Mouse (Mus musculus) embryonic facial prominence, embryonic 10.5 days (tissue): ENCODE results near the gene Gmpr2. TPM values are rescaled to one million over a fixed set of nuclear protein-coding genes. Genes with fewer than 3 reads are reported as not detected.
A peak's percentile ranks its signal among the peaks of the same experiment; 100 is the strongest.

Experiments
- DNase-seq: peaks from one replicate; pipeline ENCODE4 v3.0.0-alpha.2; 2017; ENCODE audit warnings: low spot score
- H3K27ac ChIP-seq: fragments of 300-500 bp; sonication (generic); replicated peaks from 2 replicates; pipeline ENCODE4 v1.5.1; 2016; ENCODE audit warnings: mild to moderate bottlenecking
- H3K27me3 ChIP-seq: fragments of 300-500 bp; sonication (generic); replicated peaks from 2 replicates; pipeline ENCODE4 v1.6.1; 2016; ENCODE audit warnings: low read depth, mild to moderate bottlenecking; ENCODE audit not compliant: poor library complexity, severe bottlenecking
- H3K36me3 ChIP-seq: fragments of 300-500 bp; sonication (generic); replicated peaks from 2 replicates; pipeline ENCODE4 v1.6.1; 2016; ENCODE audit warnings: mild to moderate bottlenecking, moderate library complexity
- H3K4me1 ChIP-seq: fragments of 300-500 bp; sonication (generic); 2 replicates; pipeline ENCODE4 v1.6.1; 2016
- H3K4me3 ChIP-seq: fragments of 300-500 bp; sonication (generic); 2 replicates; pipeline ENCODE4 v1.5.1; 2016; ENCODE audit warnings: mild to moderate bottlenecking, moderate library complexity
- H3K9me3 ChIP-seq: fragments of 300-500 bp; sonication (generic); 2 replicates; pipeline ENCODE4 v1.6.1; 2016; ENCODE audit warnings: mild to moderate bottlenecking
- WGBS: fragments of 180-500 bp; shearing (Covaris S2); methylation state at CpG from one replicate; pipeline ENCODE4 v1.1.7; 2016; 5-methylcytosine and 5-hydroxymethylcytosine counted together
- polyA plus RNA-seq: library from polyadenylated mRNA; unstranded; fragments of >200 nt; fragmentation: Nextera tagmentation; extraction: Ambion mirVana; gene quantifications from 2 replicates; pipeline ENCODE4 v1.2.1, GENCODE M21; 2016

The Gmpr2 gene
- polyA plus RNA-seq, 1 experiment from 2014 or later = 60.7 TPM

- Histone ChIP-seq H3K4me3 (no peak within 1 kb of the TSS), H3K9me3 (no peaks in the 10 kb centered on the region), H3K4me1 (peaks cover 8% of the 10 kb centered on the region), H3K27me3 (no peaks in the 10 kb centered on the region), H3K36me3 (peaks cover 33% of the 10 kb centered on the region), H3K27ac (no peak within 1 kb of the TSS)
- DNase-seq = no peak
- WGBS = 93% methylated on average over 2 of the region's 2 CpGs
Observed at GRCm38 (mm10) chr14:55649884-55650283, 21.9 kb upstream of the Gmpr2 start, which contains the start of gene Tssk4. TSS of gene Tssk4 (plus strand) at chr14:55650184.

- WGBS = 87% methylated on average over 7 of the region's 7 CpGs
- H3K36me3 ChIP-seq = peaks cover 18% of the 10 kb centered on the region
- DNase-seq = no peak
- no peaks in the 10 kb centered on the region for H3K9me3 ChIP-seq
- H3K27ac ChIP-seq = no peak overlapping the region
- H3K27me3 ChIP-seq = no peaks in the 10 kb centered on the region
- no peak overlapping the region for H3K4me3 ChIP-seq
- peaks cover 3% of the 10 kb centered on the region; the same call in 1 of the 2 replicates for H3K4me1 ChIP-seq
Observed at GRCm38 (mm10) chr14:55651528-55651927, 20.2 kb upstream of the Gmpr2 start.

- Histone ChIP-seq H3K4me1 (peaks cover 15% of the 10 kb centered on the region), H3K27ac (no peak overlapping the region), H3K36me3 (peaks cover 33% of the 10 kb centered on the region), H3K4me3 (no peak overlapping the region), H3K27me3 (no peaks in the 10 kb centered on the region), H3K9me3 (no peaks in the 10 kb centered on the region)
- DNase-seq = no peak
- WGBS = 90% methylated on average over 3 of the region's 3 CpGs
Observed at GRCm38 (mm10) chr14:55656935-55657334, 14.8 kb upstream of the Gmpr2 start.

GRCm38 (mm10) chr14:55658011-55658410 lies 13.7 kb upstream of the Gmpr2 start:
- H3K36me3 ChIP-seq = peaks cover 44% of the 10 kb centered on the region
- no peaks in the 10 kb centered on the region for H3K9me3 ChIP-seq
- no peaks in the 10 kb centered on the region for H3K27me3 ChIP-seq
- 93% methylated on average over 5 of the region's 5 CpGs for WGBS
- H3K4me1 ChIP-seq = peaks cover 12% of the 10 kb centered on the region
- H3K27ac ChIP-seq = no peak overlapping the region
- no peak for DNase-seq
- H3K4me3 ChIP-seq = no peak overlapping the region

GRCm38 (mm10) chr14:55659960-55660573 lies 11.7 kb upstream of the Gmpr2 start, which contains the start of gene Mdp1:
TSS of gene Mdp1 (minus strand) at chr14:55660508.
- peak; percentile 85 for DNase-seq
- under 1% methylated on average over 39 of the region's 39 CpGs for WGBS
- Histone ChIP-seq H3K4me3 (peak within 1 kb of the TSS; percentile 83), H3K36me3 (peaks cover 57% of the 10 kb centered on the region), H3K4me1 (peaks cover 12% of the 10 kb centered on the region), H3K27me3 (no peaks in the 10 kb centered on the region), H3K9me3 (no peaks in the 10 kb centered on the region), H3K27ac (peak within 1 kb of the TSS; percentile 83)

GRCm38 (mm10) chr14:55660636-55661035 lies 11.1 kb upstream of the Gmpr2 start:
- H3K4me1 ChIP-seq = peaks cover 12% of the 10 kb centered on the region
- H3K36me3 ChIP-seq = peaks cover 59% of the 10 kb centered on the region
- no peaks in the 10 kb centered on the region for H3K27me3 ChIP-seq
- peak overlapping the region; percentile 83 for H3K4me3 ChIP-seq
- no peaks in the 10 kb centered on the region for H3K9me3 ChIP-seq
- 45% methylated on average over 2 of the region's 2 CpGs for WGBS
- H3K27ac ChIP-seq = peak overlapping the region; percentile 83; the same call in 1 of the 2 replicates
- no peak for DNase-seq

- WGBS = under 1% methylated on average over 12 of the region's 12 CpGs
- Histone ChIP-seq H3K4me1 (peaks cover 20% of the 10 kb centered on the region), H3K36me3 (peaks cover 41% of the 10 kb centered on the region), H3K27me3 (no peaks in the 10 kb centered on the region), H3K27ac (peak overlapping the region; percentile 97), H3K4me3 (peak overlapping the region; percentile 92), H3K9me3 (no peaks in the 10 kb centered on the region)
- no peak for DNase-seq
Observed at GRCm38 (mm10) chr14:55671486-55671832, 282 bp upstream of the Gmpr2 start.

- DNase-seq = no peak
- Histone ChIP-seq H3K36me3 (peaks cover 47% of the 10 kb centered on the region), H3K4me1 (peaks cover 20% of the 10 kb centered on the region), H3K4me3 (peak overlapping the region; percentile 92), H3K27ac (peak overlapping the region; percentile 97; the same call in 1 of the 2 replicates), H3K9me3 (no peaks in the 10 kb centered on the region), H3K27me3 (no peaks in the 10 kb centered on the region)
- WGBS = 81% methylated on average over 7 of the region's 7 CpGs
Observed at GRCm38 (mm10) chr14:55672741-55673060, 960 bp downstream of the Gmpr2 start.

- no peak overlapping the region for H3K4me3 ChIP-seq
- H3K27me3 ChIP-seq = no peaks in the 10 kb centered on the region
- DNase-seq = no peak
- H3K36me3 ChIP-seq = peaks cover 61% of the 10 kb centered on the region
- H3K4me1 ChIP-seq = peaks cover 22% of the 10 kb centered on the region
- WGBS = 86% methylated on average over 4 of the region's 4 CpGs
- H3K27ac ChIP-seq = no peak overlapping the region
- no peaks in the 10 kb centered on the region for H3K9me3 ChIP-seq
Observed at GRCm38 (mm10) chr14:55677615-55678014, 5.9 kb downstream of the Gmpr2 start.

- H3K27ac ChIP-seq = peak within 1 kb of the TSS; percentile 92
- under 1% methylated on average over 66 of the region's 66 CpGs for WGBS
Observed at GRCm38 (mm10) chr14:55681160-55682117, 9.7 kb downstream of the Gmpr2 start, which contains the start of gene Tinf2. TSS of gene Tinf2 (minus strand) at chr14:55681820.

GRCm38 (mm10) chr14:55682118-55682493 lies 10.4 kb downstream of the Gmpr2 start:
- Histone ChIP-seq H3K36me3 (peaks cover 35% of the 10 kb centered on the region), H3K27me3 (no peaks in the 10 kb centered on the region), H3K4me3 (peak overlapping the region; percentile 85), H3K4me1 (peaks cover 17% of the 10 kb centered on the region), H3K27ac (0 out of 2 replicates have a peak overlapping the region, but pooled peaks have one; percentile 92), H3K9me3 (no peaks in the 10 kb centered on the region)
- WGBS = 19% methylated on average over 3 of the region's 3 CpGs
- no peak for DNase-seq

More at GRCm38 (mm10) chr14:55681160-55682117, 9.7 kb downstream of the Gmpr2 start, which contains the start of gene Tinf2:
- DNase-seq = peak; percentile 97
- Histone ChIP-seq H3K4me3 (peak within 1 kb of the TSS; percentile 85), H3K9me3 (no peaks in the 10 kb centered on the region), H3K27me3 (no peaks in the 10 kb centered on the region), H3K4me1 (peaks cover 17% of the 10 kb centered on the region), H3K36me3 (peaks cover 42% of the 10 kb centered on the region)

GRCm38 (mm10) chr14:55689433-55689832 lies 17.7 kb downstream of the Gmpr2 start:
- Histone ChIP-seq H3K4me1 (no peaks in the 10 kb centered on the region), H3K9me3 (no peaks in the 10 kb centered on the region), H3K27ac (no peak overlapping the region), H3K27me3 (no peaks in the 10 kb centered on the region), H3K36me3 (no peaks in the 10 kb centered on the region), H3K4me3 (no peak overlapping the region)
- 77% methylated on average over 10 of the region's 10 CpGs for WGBS
- DNase-seq = no peak
